Mouse (Mus musculus) B cell, adult (primary cell): ENCODE data around the gene Pramel5. TPM values are rescaled to one million over a fixed set of nuclear protein-coding genes. Genes with fewer than 3 reads are reported as not detected.

ENCODE experiments used
- total RNA-seq: library from RNA; stranded (reverse); gene quantifications from 4 replicates; pipeline ENCODE4 v1.2.4, GENCODE M21; 2023; ENCODE audit not compliant: inconsistent age

Gene Pramel5
- total RNA-seq: not detected in 4 replicates

DNA sequence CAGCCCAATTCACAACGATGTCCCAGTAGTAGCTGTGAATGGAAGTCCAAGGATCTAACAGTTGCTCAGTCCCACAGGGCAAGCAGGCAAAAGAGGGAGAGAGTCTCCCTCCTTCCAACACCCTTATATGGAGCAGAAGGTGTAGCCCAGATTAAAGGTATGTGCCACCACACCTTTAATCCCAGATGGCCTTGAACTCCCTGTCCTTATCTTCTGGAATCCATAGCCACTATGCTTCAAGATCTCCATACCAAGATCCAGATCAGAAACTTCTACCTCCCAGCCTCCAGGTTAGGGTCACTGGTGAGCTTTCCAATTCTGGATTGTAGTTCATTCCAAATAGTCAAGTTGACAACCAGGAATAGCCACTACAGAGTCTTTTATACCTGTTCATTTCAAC lies at the start of gene Pramel5:
Gene Pramel5, minus strand, starts transcription at position 101 of the 400 bp plus-strand sequence.

DNA sequence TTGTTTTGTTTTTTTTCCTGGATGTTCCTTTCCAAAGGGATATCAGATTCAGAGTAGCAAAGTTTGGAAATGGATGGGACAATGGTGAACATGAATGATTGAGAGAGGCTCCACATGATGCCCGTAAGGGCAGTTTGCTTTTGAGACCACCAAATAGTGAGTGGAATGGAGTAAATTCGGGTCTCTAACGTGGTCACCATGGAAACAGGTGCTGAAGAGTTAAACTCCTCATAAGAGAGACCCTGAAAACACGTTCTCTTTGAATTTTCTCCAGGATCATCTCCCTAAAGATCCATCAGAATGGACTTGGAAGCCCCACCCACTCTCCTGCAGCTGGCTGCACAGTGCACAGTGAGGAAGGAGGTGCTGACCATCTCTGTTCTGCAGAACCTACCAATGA lies 49.7 kb upstream of the Pramel5 start, which contains the start of gene Gm13128:
Gene Gm13128, plus strand, starts transcription at position 301 of the 400 bp plus-strand sequence.

Other genes with a start within 250 kb of the Pramel5 start
- not detected in 4 replicates for gene Pramel4, start 221.4 kb downstream of the Pramel5 start, total RNA-seq
- gene Gm13102, start 174.0 kb downstream of the Pramel5 start, total RNA-seq: not detected in 4 replicates
- gene Oog3, start 117.8 kb downstream of the Pramel5 start, total RNA-seq: not detected in 4 replicates
- not detected in 4 replicates for gene Oog2, start 89.8 kb downstream of the Pramel5 start, total RNA-seq
- gene C87977, start 67.2 kb downstream of the Pramel5 start, total RNA-seq: not detected in 4 replicates
- gene Gm13128, start 49.8 kb upstream of the Pramel5 start, total RNA-seq: not detected in 4 replicates
- not detected in 4 replicates for gene Gm13119, start 77.5 kb upstream of the Pramel5 start, total RNA-seq
- not detected in 4 replicates for gene Pramef20, start 97.4 kb upstream of the Pramel5 start, total RNA-seq
- gene Pramef12, start 128.0 kb upstream of the Pramel5 start, total RNA-seq: not detected in 4 replicates
- gene 1700012P22Rik, start 158.3 kb upstream of the Pramel5 start, total RNA-seq: not detected in 4 replicates
- gene Gm9944, start 172.8 kb upstream of the Pramel5 start, total RNA-seq: not detected in 4 replicates
- gene Aadacl3, start 183.3 kb upstream of the Pramel5 start, total RNA-seq: not detected in 4 replicates
- gene 9430007A20Rik, start 239.3 kb upstream of the Pramel5 start, total RNA-seq: not detected in 4 replicates